Mouse (Mus musculus): ENCODE measurements around the gene Sema6d. TPM values are rescaled to one million over a fixed set of nuclear protein-coding genes. Genes with fewer than 3 reads are reported as not detected.

The Sema6d gene
- polyA plus RNA-seq, 1 experiment from 2014 or later = 15.3 TPM

GRCm38 (mm10) chr2:124664191-124664590 lies 574.4 kb downstream of the Sema6d start:
- Histone ChIP-seq H3K4me3 (replicated peaks) (no peak overlapping the region), H3K27ac (replicated peaks) (no peak overlapping the region), H3K36me3 (peaks cover 23% of the 10 kb centered on the region), H3K4me2 (replicated peaks) (no peak overlapping the region), H3K9ac (no peak overlapping the region), H3K27me3 (no peaks in the 10 kb centered on the region), H3K4me1 (no peaks in the 10 kb centered on the region), H3K9me3 (replicated peaks) (no peaks in the 10 kb centered on the region)
- ATAC-seq (ENCODE audit: insufficient number of reproducible peaks, low FRiP score, low TSS enrichment, low read depth) = no peak
- WGBS = 96% methylated on average over 16 of the region's 16 CpGs

- H3K4me2 ChIP-seq (replicated peaks) = no peak overlapping the region
- ATAC-seq (ENCODE audit: insufficient number of reproducible peaks, low FRiP score, low TSS enrichment, low read depth) = no peak
- 94% methylated on average over 1 of the region's 1 CpGs for whole genome bisulfite sequencing
- peaks cover 12% of the 10 kb centered on the region for H3K36me3 ChIP-seq
- no peak overlapping the region for H3K4me3 ChIP-seq (replicated peaks)
- no peaks in the 10 kb centered on the region for H3K9me3 ChIP-seq (replicated peaks)
- H3K27me3 ChIP-seq = no peaks in the 10 kb centered on the region
- H3K27ac ChIP-seq (replicated peaks) = no peak overlapping the region
- H3K4me1 ChIP-seq = no peaks in the 10 kb centered on the region
- H3K9ac ChIP-seq = no peak overlapping the region
These were observed 578.7 kb downstream of the Sema6d start for GRCm38 (mm10) chr2:124668431-124668830.

- Histone ChIP-seq H3K9me3 (replicated peaks) (no peaks in the 10 kb centered on the region), H3K4me2 (replicated peaks) (no peak overlapping the region), H3K4me1 (no peaks in the 10 kb centered on the region), H3K27me3 (no peaks in the 10 kb centered on the region), H3K36me3 (no peaks in the 10 kb centered on the region), H3K4me3 (replicated peaks) (no peak overlapping the region), H3K9ac (no peak overlapping the region), H3K27ac (replicated peaks) (no peak overlapping the region)
- no peak for ATAC-seq (ENCODE audit: insufficient number of reproducible peaks, low FRiP score, low TSS enrichment, low read depth)
These were observed 583.3 kb downstream of the Sema6d start for GRCm38 (mm10) chr2:124673117-124673516.

- Histone ChIP-seq H3K27me3 (no peaks in the 10 kb centered on the region), H3K9me3 (replicated peaks) (no peaks in the 10 kb centered on the region), H3K4me1 (no peaks in the 10 kb centered on the region), H3K9ac (no peak overlapping the region), H3K4me3 (replicated peaks) (no peak overlapping the region), H3K4me2 (replicated peaks) (no peak overlapping the region), H3K36me3 (no peaks in the 10 kb centered on the region), H3K27ac (replicated peaks) (no peak overlapping the region)
- no peak for ATAC-seq (ENCODE audit: insufficient number of reproducible peaks, low FRiP score, low TSS enrichment, low read depth)
- WGBS = 71% methylated on average over 5 of the region's 5 CpGs
These were observed 594.7 kb downstream of the Sema6d start for GRCm38 (mm10) chr2:124684481-124684901.

GRCm38 (mm10) chr2:124690372-124690771 lies 600.6 kb downstream of the Sema6d start:
- ATAC-seq (ENCODE audit: insufficient number of reproducible peaks, low FRiP score, low TSS enrichment, low read depth) = no peak
- H3K9me3 ChIP-seq (replicated peaks) = no peaks in the 10 kb centered on the region
- H3K9ac ChIP-seq = no peak overlapping the region
- H3K27me3 ChIP-seq = no peaks in the 10 kb centered on the region
- no peak overlapping the region for H3K4me3 ChIP-seq (replicated peaks)
- no peaks in the 10 kb centered on the region for H3K4me1 ChIP-seq
- H3K4me2 ChIP-seq (replicated peaks) = no peak overlapping the region
- H3K36me3 ChIP-seq = no peaks in the 10 kb centered on the region
- whole genome bisulfite sequencing = 88% methylated on average over 1 of the region's 1 CpGs
- no peak overlapping the region for H3K27ac ChIP-seq (replicated peaks)

GRCm38 (mm10) chr2:124702621-124703020 lies 612.9 kb downstream of the Sema6d start:
- Histone ChIP-seq H3K9ac (no peak overlapping the region), H3K4me1 (peaks cover 12% of the 10 kb centered on the region; the same call in 1 of the 2 replicates), H3K4me2 (replicated peaks) (no peak overlapping the region), H3K36me3 (no peaks in the 10 kb centered on the region), H3K27me3 (no peaks in the 10 kb centered on the region), H3K4me3 (replicated peaks) (no peak overlapping the region), H3K9me3 (replicated peaks) (no peaks in the 10 kb centered on the region), H3K27ac (replicated peaks) (no peak overlapping the region)
- no peak for ATAC-seq (ENCODE audit: insufficient number of reproducible peaks, low FRiP score, low TSS enrichment, low read depth)
- WGBS = 78% methylated on average over 10 of the region's 10 CpGs

GRCm38 (mm10) chr2:124704922-124705321 lies 615.2 kb downstream of the Sema6d start:
- Histone ChIP-seq H3K36me3 (no peaks in the 10 kb centered on the region), H3K9ac (no peak overlapping the region), H3K4me3 (replicated peaks) (no peak overlapping the region), H3K4me1 (peaks cover 12% of the 10 kb centered on the region; the same call in 1 of the 2 replicates), H3K27ac (replicated peaks) (no peak overlapping the region), H3K9me3 (replicated peaks) (no peaks in the 10 kb centered on the region), H3K4me2 (replicated peaks) (no peak overlapping the region), H3K27me3 (no peaks in the 10 kb centered on the region)
- ATAC-seq (ENCODE audit: insufficient number of reproducible peaks, low FRiP score, low TSS enrichment, low read depth) = no peak
- 54% methylated on average over 4 of the region's 4 CpGs for WGBS

GRCm38 (mm10) chr2:124705806-124706205 lies 616.0 kb downstream of the Sema6d start:
- no peaks in the 10 kb centered on the region for H3K27me3 ChIP-seq
- no peak overlapping the region for H3K9ac ChIP-seq
- H3K27ac ChIP-seq (replicated peaks) = 0 out of 2 replicates have a peak overlapping the region, but pooled peaks have one; percentile 48
- no peak overlapping the region for H3K4me2 ChIP-seq (replicated peaks)
- 20% methylated on average over 4 of the region's 4 CpGs for WGBS
- no peaks in the 10 kb centered on the region for H3K36me3 ChIP-seq
- no peak overlapping the region for H3K4me3 ChIP-seq (replicated peaks)
- H3K9me3 ChIP-seq (replicated peaks) = no peaks in the 10 kb centered on the region
- H3K4me1 ChIP-seq = peaks cover 12% of the 10 kb centered on the region; the same call in 1 of the 2 replicates
- no peak for ATAC-seq (ENCODE audit: insufficient number of reproducible peaks, low FRiP score, low TSS enrichment, low read depth)

- H3K4me1 ChIP-seq = peaks cover 12% of the 10 kb centered on the region; the same call in 1 of the 2 replicates
- no peaks in the 10 kb centered on the region for H3K9me3 ChIP-seq (replicated peaks)
- H3K27me3 ChIP-seq = no peaks in the 10 kb centered on the region
- ATAC-seq (ENCODE audit: insufficient number of reproducible peaks, low FRiP score, low TSS enrichment, low read depth) = no peak
- no peak overlapping the region for H3K9ac ChIP-seq
- no peak overlapping the region for H3K4me2 ChIP-seq (replicated peaks)
- H3K4me3 ChIP-seq (replicated peaks) = no peak overlapping the region
- H3K27ac ChIP-seq (replicated peaks) = no peak overlapping the region
- WGBS = 24% methylated on average over 7 of the region's 7 CpGs
- H3K36me3 ChIP-seq = no peaks in the 10 kb centered on the region
These were observed 617.1 kb downstream of the Sema6d start for GRCm38 (mm10) chr2:124706896-124707295.

All from embryonic facial prominence, embryonic 15.5 days (tissue).